Mouse (Mus musculus) ES-E14 (cell line): ENCODE measurements around the gene Ube2q2. TPM values are rescaled to one million over a fixed set of nuclear protein-coding genes. Genes with fewer than 3 reads are reported as not detected.

Source experiments
- DNase-seq: peaks from one replicate; pipeline ENCODE4 v3.0.0-alpha.2; 2013; ENCODE audit warnings: low read depth, low spot score
- H3K27ac ChIP-seq: 2 replicates; pipeline ENCODE4 v1.5.1; 2012; ENCODE audit warnings: low read depth, mild to moderate bottlenecking, low read length, moderate library complexity, mixed read lengths; ENCODE audit not compliant: poor library complexity, insufficient read depth, severe bottlenecking
- H3K36me3 ChIP-seq: 2 replicates; pipeline ENCODE4 v1.6.1; 2012; ENCODE audit warnings: mild to moderate bottlenecking, low read length, moderate library complexity, mixed read lengths; ENCODE audit not compliant: control insufficient read depth, poor library complexity, insufficient read depth, severe bottlenecking
- H3K4me1 ChIP-seq, 2 experiments: fragments of 150-350 bp in 1 of 2; sonication (generic) in 1 of 2; 2 replicates each; pipeline ENCODE4 v1.6.1; 2012; ENCODE audit warnings: low read length in 2 of 2, mild to moderate bottlenecking in 1 of 2, mixed read lengths in 1 of 2; ENCODE audit not compliant: control insufficient read depth in 2 of 2, insufficient read depth in 2 of 2, poor library complexity in 1 of 2
- H3K4me3 ChIP-seq, 2 experiments: fragments of 150-350 bp in 1 of 2; sonication (generic) in 1 of 2; 2 replicates each; pipeline ENCODE4 v1.5.1; 2012; ENCODE audit warnings: low read length in 2 of 2, low read depth in 1 of 2, mild to moderate bottlenecking in 1 of 2, mixed read lengths in 1 of 2; ENCODE audit not compliant: insufficient read depth in 1 of 2, poor library complexity in 1 of 2, severe bottlenecking in 1 of 2
- H3K9ac ChIP-seq: 2 replicates; pipeline ENCODE4 v1.6.1; 2012; ENCODE audit warnings: low read depth, mild to moderate bottlenecking, low read length, mixed read lengths; ENCODE audit not compliant: poor library complexity, insufficient read depth, severe bottlenecking
- H3K9me3 ChIP-seq: fragments of 150-350 bp; sonication (generic); 2 replicates; pipeline ENCODE4 v1.6.1; 2012; ENCODE audit warnings: low read depth, mild to moderate bottlenecking, low read length; ENCODE audit not compliant: control insufficient read depth, insufficient read depth
- CHD2 ChIP-seq: IDR thresholded peaks from 2 replicates; pipeline ENCODE4 v1.6.1; 2014; ENCODE audit warnings: mild to moderate bottlenecking, low read depth, low read length, inconsistent platforms
- HCFC1 ChIP-seq: IDR thresholded peaks from 2 replicates; pipeline ENCODE4 v1.6.1; 2012; ENCODE audit warnings: low read length, inconsistent platforms, borderline replicate concordance; ENCODE audit not compliant: insufficient read depth
- MAFK ChIP-seq: IDR thresholded peaks from 2 replicates; pipeline ENCODE4 v1.6.1; 2014; ENCODE audit warnings: mild to moderate bottlenecking, low read depth, low read length, inconsistent platforms; ENCODE audit not compliant: insufficient read depth
- ZC3H11A ChIP-seq: IDR thresholded peaks from 2 replicates; pipeline ENCODE4 v1.6.1; 2012; ENCODE audit warnings: low read depth, mild to moderate bottlenecking, inconsistent platforms, low read length, borderline replicate concordance
- ZNF384 ChIP-seq: IDR thresholded peaks from 2 replicates; pipeline ENCODE4 v1.6.1; 2012; ENCODE audit warnings: low read depth, low read length, inconsistent platforms
- in situ Hi-C, 2 experiments: fragments of 600-800 bp; cut with MboI; formaldehyde crosslinking; loops; one replicate each; pipeline ENCODE4 v1.15.1; 2025; ENCODE audit warnings: low sequenced_read_pairs in 2 of 2, inconsistent platforms in 1 of 2; ENCODE audit not compliant: unreplicated experiment in 2 of 2
- total RNA-seq: library from RNA; depleted of rRNA; stranded (reverse); fragments of 300-350 nt; gene quantifications from 2 replicates; pipeline ENCODE4 v1.2.3, GENCODE M21; 2012

The Ube2q2 gene
- total RNA-seq, 1 experiment: 24.9 TPM

DNA sequence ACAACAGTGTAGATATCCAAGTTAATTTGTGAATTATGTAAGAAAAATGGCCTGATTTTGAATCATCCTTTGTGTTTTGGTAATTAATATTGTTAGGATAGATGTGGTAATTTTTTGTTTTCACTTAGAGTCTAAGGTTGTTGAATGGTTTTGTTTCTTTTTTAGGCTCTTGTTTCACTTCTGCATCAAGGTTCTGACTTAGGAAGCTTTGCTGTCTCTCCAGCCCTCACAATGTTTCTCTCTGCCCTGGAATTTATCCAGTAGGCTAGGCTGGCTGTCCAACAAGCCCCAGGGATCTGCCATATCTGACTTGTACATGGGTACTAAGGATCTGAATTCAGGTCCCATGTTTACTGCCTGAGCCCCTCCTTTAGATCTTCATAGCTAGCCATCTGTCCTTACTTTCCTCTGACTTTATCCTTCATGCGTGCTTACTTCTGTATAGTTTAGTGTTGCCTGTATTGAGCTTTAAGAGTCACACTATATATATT lies 23.6 kb downstream of the Ube2q2 start:
- Histone ChIP-seq H3K36me3 (peaks cover 2% of the 10 kb centered on the region), H3K9me3 (no peaks in the 10 kb centered on the region), H3K4me1 (peaks cover 3 to 9% of the 10 kb centered on the region in 2 experiments; a peak in 3 of 4 replicates), H3K27ac (no peak overlapping the region), H3K4me3 (no peak overlapping the region), H3K9ac (no peak overlapping the region)
- TF ChIP-seq CHD2 (no peak), HCFC1 (no peak), ZC3H11A (no peak), MAFK (no peak), ZNF384 (no peak)
- DNase-seq: no peak
- in situ Hi-C loops: no loop called here

DNA sequence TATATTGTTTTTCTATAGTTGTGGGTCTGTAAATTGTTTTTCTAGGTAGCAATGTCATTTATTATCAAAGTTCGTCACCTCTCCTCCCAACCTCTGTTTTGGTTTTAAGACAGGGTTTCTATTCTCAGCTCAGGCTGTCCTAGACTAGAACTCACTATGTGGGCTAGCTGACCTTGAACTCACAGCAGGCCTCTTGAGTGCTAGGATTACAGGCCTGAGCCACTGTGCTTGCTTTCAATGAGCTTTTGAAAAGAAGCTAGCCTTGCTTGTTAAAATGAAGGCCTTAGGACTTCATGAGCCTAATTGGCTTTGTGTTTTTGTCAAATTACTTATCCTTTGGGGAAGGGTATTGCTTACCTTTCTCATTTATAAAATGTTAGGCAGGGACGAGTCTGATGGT lies 25.6 kb downstream of the Ube2q2 start:
- Histone ChIP-seq H3K4me1 (peaks cover 3 to 9% of the 10 kb centered on the region in 2 experiments; a peak in 3 of 4 replicates), H3K9ac (no peak overlapping the region), H3K27ac (no peak overlapping the region), H3K4me3 (no peak overlapping the region), H3K36me3 (peaks cover 2% of the 10 kb centered on the region), H3K9me3 (no peaks in the 10 kb centered on the region)
- in situ Hi-C loops: no loop called here
- DNase-seq: no peak
- TF ChIP-seq ZNF384 (no peak), MAFK (no peak), HCFC1 (no peak), ZC3H11A (no peak), CHD2 (no peak)

DNA sequence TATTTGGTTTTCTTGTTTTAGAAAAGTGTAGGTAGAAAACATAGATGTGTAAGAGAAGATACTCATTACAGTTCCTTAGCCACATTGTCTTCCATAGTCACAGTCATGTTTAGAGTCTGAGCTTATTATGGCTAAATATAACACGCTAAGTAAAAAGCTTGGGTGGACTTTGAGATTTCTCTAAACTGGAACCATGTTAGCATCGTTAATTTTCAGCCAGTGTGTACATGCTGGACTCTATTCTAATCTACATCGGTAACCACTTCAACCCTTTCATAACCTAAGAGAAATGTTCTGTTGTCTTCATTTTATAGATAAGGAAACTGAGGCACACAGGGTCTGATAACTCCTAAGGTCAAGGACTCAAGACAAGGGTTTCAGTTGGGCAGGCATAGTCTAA lies 47.2 kb downstream of the Ube2q2 start:
- in situ Hi-C loops: no loop called here
- no peak for TF ChIP-seq MAFK
- no peak for TF ChIP-seq ZNF384
- no peak for TF ChIP-seq ZC3H11A
- TF ChIP-seq HCFC1: no peak
- no peak for TF ChIP-seq CHD2
- Histone ChIP-seq H3K9me3 (no peaks in the 10 kb centered on the region), H3K27ac (no peak overlapping the region), H3K4me1 (no peaks in the 10 kb centered on the region), H3K9ac (no peak overlapping the region), H3K4me3 (no peak overlapping the region), H3K36me3 (peaks cover 1% of the 10 kb centered on the region)
- no peak for DNase-seq

DNA sequence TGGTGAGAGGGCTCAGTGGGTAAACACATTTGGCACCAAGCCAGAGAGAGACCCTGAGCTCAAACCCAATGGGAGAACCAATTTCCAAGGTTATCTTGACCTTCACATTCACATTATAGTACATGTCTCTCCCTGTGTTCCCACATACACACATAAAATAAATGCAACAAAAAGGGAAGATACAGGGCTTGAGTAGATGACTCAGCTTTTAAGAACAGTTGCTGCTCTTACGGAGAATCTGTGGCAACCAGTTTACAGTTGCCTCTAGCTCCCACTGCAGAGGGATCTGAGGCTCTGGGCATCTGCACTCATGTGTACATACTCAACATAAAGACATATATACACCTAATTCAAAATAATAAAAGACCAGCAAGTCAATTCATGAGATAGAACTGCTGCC lies 49.6 kb downstream of the Ube2q2 start:
- Histone ChIP-seq H3K27ac (no peak overlapping the region), H3K4me3 (no peak overlapping the region), H3K4me1 (no peaks in the 10 kb centered on the region), H3K9ac (no peak overlapping the region), H3K36me3 (peaks cover 4% of the 10 kb centered on the region), H3K9me3 (no peaks in the 10 kb centered on the region)
- no peak for DNase-seq
- TF ChIP-seq MAFK (no peak), CHD2 (no peak), ZC3H11A (no peak)
- in situ Hi-C loops: no loop called here

DNA sequence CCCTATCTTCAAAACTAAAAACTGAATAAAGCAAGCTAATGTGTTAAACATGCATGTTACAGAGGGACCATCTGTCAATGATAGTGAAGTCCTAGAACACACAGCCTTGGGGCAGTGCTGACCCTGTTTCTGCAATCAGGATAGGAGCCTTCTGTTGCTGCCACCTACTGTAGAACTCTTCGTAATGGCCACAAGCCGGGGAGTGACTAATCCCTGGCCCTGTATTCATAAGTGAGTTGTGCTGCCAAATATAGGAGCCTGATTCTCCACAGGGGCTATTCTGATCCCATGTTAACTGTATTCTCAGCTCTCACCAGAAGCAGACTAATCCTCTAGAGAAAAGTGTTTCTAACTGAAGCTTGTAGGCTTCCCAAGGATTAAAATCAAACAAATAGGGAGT lies 50.7 kb downstream of the Ube2q2 start:
- H3K4me1 ChIP-seq: no peaks in the 10 kb centered on the region
- DNase-seq: no peak
- no peak overlapping the region for H3K9ac ChIP-seq
- H3K36me3 ChIP-seq: peaks cover 4% of the 10 kb centered on the region
- H3K27ac ChIP-seq: no peak overlapping the region
- H3K9me3 ChIP-seq: no peaks in the 10 kb centered on the region
- TF ChIP-seq ZNF384 (no peak), HCFC1 (no peak), ZC3H11A (no peak), MAFK (no peak), CHD2 (no peak)
- in situ Hi-C loops: no loop called here
- H3K4me3 ChIP-seq: no peak overlapping the region
